Mouse (Mus musculus) limb, embryonic 15.5 days (tissue): ENCODE data around the gene Cirbp. TPM values are rescaled to one million over a fixed set of nuclear protein-coding genes. Genes with fewer than 3 reads are reported as not detected.
A peak's percentile ranks its signal among the peaks of the same experiment; 100 is the strongest.

ENCODE experiments used
- ATAC-seq: fragments of 200-750 bp; cut with Nextera tagmentation; 2 replicates; pipeline ENCODE4 v1.8.0; 2017; ENCODE audit warnings: low read depth, moderate TSS enrichment; ENCODE audit not compliant: insufficient number of reproducible peaks, low FRiP score, low TSS enrichment
- H3K27ac ChIP-seq: fragments of 300-500 bp; sonication (generic); 2 replicates; pipeline ENCODE4 v1.5.1; 2015; ENCODE audit warnings: moderate library complexity, mild to moderate bottlenecking, inconsistent platforms
- H3K27me3 ChIP-seq: fragments of 300-500 bp; sonication (generic); 2 replicates; pipeline ENCODE4 v1.6.1; 2015; ENCODE audit warnings: inconsistent platforms
- H3K36me3 ChIP-seq: fragments of 300-500 bp; sonication (generic); 2 replicates; pipeline ENCODE4 v1.6.1; 2015; ENCODE audit warnings: inconsistent platforms
- H3K4me1 ChIP-seq: fragments of 300-500 bp; sonication (generic); 2 replicates; pipeline ENCODE4 v1.6.1; 2015; ENCODE audit warnings: inconsistent platforms
- H3K4me2 ChIP-seq: fragments of 300-500 bp; sonication (generic); 2 replicates; pipeline ENCODE4 v1.6.1; 2015; ENCODE audit warnings: mild to moderate bottlenecking, inconsistent platforms
- H3K4me3 ChIP-seq: fragments of 300-500 bp; sonication (generic); 2 replicates; pipeline ENCODE4 v1.5.1; 2015; ENCODE audit warnings: mild to moderate bottlenecking, inconsistent platforms
- H3K9ac ChIP-seq: fragments of 300-500 bp; sonication (generic); 2 replicates; pipeline ENCODE4 v1.6.1; 2015; ENCODE audit warnings: inconsistent platforms
- H3K9me3 ChIP-seq: fragments of 300-500 bp; sonication (generic); 2 replicates; pipeline ENCODE4 v1.6.1; 2016; ENCODE audit warnings: inconsistent platforms
- WGBS: fragments of 180-500 bp; shearing (Covaris S2); methylation state at CpG from one replicate; pipeline ENCODE4 v1.1.7; 2015; 5-methylcytosine and 5-hydroxymethylcytosine counted together
- polyA plus RNA-seq: library from polyadenylated mRNA; unstranded; fragments of >200 nt; fragmentation: Nextera tagmentation; extraction: Ambion mirVana; gene quantifications from 2 replicates; pipeline ENCODE4 v1.2.1, GENCODE M21; 2015

Cirbp gene
- polyA plus RNA-seq, 1 experiment from 2014 or later: 102 TPM

DNA sequence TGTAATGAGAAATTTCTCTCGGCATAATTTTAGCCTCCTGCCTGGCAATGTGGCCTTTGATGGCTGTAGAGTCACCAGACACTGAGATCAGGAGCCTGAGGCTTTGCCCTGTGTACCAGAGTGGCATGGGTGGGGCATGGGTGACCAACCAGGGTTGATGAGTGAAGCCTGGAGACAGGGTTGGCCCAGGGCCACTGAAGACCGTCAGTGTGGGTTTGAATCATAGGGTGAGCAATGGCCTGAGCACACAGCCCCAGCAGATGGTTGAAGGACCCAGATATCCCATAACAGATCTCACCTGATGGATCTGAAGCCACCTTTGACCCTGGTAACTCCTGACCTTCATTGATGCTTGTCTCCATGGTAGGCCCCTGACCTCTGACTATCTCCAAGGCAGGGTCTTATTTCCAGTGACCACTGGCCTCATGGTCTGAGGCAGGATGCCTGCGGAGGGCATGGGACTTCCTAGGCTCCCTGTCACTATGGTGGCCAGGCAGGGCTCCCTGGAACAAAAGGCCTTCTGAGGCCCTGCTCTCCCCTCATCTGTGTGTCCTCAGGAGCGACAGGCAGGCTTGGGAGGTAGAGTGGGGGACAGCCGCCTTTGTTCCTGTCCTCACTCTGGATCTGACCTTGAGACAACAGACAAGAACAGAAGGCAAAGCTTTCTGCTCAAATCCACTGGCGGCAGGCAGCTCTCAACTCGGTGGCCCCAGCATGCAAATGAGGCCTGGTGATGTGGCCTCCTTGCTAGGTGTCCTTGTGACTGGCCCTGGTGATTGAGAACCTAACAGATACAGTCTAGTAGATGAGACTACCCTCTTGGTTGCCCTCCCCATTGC, 11.9 kb downstream of the Cirbp start:
- no peak for ATAC-seq
- Histone ChIP-seq H3K4me1 (peaks cover 37% of the 10 kb centered on the region), H3K36me3 (peaks cover 5% of the 10 kb centered on the region), H3K9ac (no peak overlapping the region), H3K27ac (no peak overlapping the region), H3K27me3 (no peaks in the 10 kb centered on the region), H3K4me2 (no peak overlapping the region), H3K9me3 (no peaks in the 10 kb centered on the region), H3K4me3 (no peak overlapping the region)
- WGBS: 76% methylated on average over 7 of the region's 7 CpGs

DNA sequence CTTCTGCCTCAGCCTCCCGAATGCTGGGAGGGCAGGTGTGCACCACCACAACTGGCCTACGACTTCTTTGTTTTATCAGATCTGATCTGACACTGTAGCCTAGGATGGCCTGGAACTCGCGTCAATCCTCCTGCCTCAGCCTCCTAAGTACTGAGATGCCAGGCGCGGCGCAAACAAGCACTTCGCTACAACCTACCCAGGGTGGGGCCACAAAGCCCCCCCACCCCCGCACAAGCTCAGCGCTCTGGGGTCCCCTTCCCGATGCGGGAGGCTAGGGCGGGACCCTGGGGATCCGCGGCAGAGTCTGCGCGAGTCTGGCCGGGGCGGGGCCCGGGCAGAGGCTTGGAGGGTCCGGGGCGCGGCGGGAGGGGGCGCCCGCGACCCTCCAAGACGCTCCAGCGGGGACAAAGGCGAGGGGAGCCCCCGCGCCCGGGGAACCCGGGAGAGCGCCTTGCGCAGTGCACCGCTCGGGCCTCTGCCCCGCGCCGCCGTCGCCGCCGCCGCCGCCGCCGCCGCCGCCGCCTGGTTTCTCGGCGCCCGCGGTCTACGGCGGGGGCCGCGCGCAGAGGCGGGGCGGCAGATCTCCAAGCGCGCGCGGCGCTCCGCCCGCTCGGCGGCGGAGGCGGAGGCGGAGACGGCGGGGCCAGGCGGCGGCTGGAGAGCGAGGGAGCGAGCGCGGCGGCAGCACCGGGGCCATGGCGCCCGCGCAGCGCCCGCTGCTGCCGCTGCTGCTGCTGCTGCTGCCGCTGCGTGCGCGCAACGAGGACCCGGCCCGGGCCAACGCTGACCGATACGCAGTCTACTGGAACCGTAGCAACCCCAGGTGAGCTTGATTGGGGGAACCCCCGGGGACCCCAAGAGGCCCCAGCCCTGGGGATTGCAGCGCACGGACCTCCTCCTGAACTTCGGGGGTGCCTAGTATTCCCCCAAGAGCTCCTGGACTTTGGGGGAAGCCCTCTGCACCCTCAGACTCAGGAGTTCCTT, 13.6 kb downstream of the Cirbp start, which contains the start of gene Efna2:
Efna2 (plus strand) TSS at position 415 of the 984 bp plus-strand sequence.
- Histone ChIP-seq H3K9me3 (no peaks in the 10 kb centered on the region), H3K4me2 (peak within 1 kb of the TSS; percentile 63), H3K27ac (peak within 1 kb of the TSS; percentile 79), H3K9ac (peak within 1 kb of the TSS; percentile 85), H3K4me1 (peaks cover 32% of the 10 kb centered on the region), H3K4me3 (peak within 1 kb of the TSS; percentile 77), H3K36me3 (peaks cover 5% of the 10 kb centered on the region), H3K27me3 (no peaks in the 10 kb centered on the region)
- 2% methylated on average over 86 of the region's 106 CpGs for WGBS
- peak; percentile 44 for ATAC-seq

DNA sequence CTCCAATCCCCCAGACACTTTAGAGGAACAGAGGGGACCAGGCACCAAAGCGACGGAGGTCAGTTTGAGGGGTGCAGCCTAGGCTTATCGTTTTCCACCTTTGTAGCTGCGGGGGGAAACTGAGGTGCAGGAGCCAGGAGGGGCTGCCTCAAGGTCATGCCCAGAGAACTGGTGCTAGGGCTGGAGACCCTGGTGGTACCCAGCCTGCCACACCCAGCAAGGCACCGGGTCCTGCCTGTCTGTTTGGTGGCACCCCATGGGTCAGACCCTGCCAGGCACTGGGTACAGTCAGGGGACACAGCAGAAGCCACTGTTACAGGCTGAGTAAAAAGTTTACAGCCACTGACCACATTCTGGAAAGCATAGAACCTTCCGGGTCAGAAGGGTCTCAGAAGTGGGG, 14.5 kb downstream of the Cirbp start:
- Histone ChIP-seq H3K27ac (peak overlapping the region; percentile 40; the same call in 1 of the 2 replicates), H3K27me3 (no peaks in the 10 kb centered on the region), H3K36me3 (peaks cover 5% of the 10 kb centered on the region), H3K4me1 (peaks cover 34% of the 10 kb centered on the region), H3K9ac (peak overlapping the region; percentile 85), H3K4me2 (peak overlapping the region; percentile 63), H3K9me3 (no peaks in the 10 kb centered on the region), H3K4me3 (peak overlapping the region; percentile 77)
- no peak for ATAC-seq
- WGBS: 26% methylated on average over 6 of the region's 6 CpGs

DNA sequence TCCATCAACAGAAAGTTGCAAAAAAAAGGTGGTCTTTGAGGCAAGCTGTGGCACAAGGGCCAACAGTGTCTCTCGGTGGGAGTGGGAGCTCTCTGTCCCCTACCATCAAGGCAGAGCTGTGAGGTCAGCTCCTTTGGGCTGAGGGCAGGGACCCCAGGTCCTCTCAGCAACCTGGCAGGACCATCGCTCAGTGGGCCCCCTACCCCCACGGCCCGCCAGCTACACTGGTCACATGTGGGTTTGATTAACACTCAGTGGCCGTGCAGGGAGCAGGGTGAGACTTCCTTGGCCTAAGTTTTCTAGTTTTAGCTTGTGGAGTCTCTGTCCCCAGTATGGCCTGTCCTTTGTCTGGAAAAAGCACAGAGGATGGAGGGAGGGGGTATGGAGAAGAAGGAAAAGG, 15.0 kb downstream of the Cirbp start:
- peak overlapping the region; percentile 40 for H3K27ac ChIP-seq

DNA sequence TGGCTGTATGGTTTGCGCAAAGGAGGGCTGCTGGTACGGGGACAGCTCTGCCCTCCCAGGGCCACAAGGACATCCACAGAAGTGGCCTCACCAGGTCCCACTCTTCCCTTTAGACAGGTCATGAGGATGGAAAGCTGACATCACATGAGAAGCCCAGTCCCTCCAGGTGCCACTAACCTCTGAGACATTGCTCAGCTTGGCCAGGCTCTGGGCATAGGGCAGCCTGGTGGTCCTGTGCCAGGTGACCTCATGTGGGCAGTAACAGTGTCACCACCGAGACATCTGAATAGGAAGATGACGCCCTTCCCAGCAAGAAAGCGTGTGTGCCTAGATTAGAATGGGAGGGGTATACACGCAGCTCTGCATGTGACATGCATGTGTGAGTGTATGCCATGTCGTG, 16.8 kb downstream of the Cirbp start:
- no peak for ATAC-seq
- no peaks in the 10 kb centered on the region for H3K9me3 ChIP-seq
- no peak overlapping the region for H3K9ac ChIP-seq
- no peak overlapping the region for H3K4me2 ChIP-seq
- no peak overlapping the region for H3K27ac ChIP-seq
- no peak overlapping the region for H3K4me3 ChIP-seq
- H3K36me3 ChIP-seq: peaks cover 7% of the 10 kb centered on the region
- H3K4me1 ChIP-seq: peaks cover 38% of the 10 kb centered on the region
- WGBS: 90% methylated on average over 7 of the region's 7 CpGs
- H3K27me3 ChIP-seq: no peaks in the 10 kb centered on the region

More for the DNA sequence above, 15.0 kb downstream of the Cirbp start:
- no peaks in the 10 kb centered on the region for H3K9me3 ChIP-seq
- H3K4me1 ChIP-seq: peaks cover 36% of the 10 kb centered on the region
- no peak for ATAC-seq
- no peaks in the 10 kb centered on the region for H3K27me3 ChIP-seq
- H3K36me3 ChIP-seq: peaks cover 5% of the 10 kb centered on the region
- H3K4me3 ChIP-seq: peak overlapping the region; percentile 77
- peak overlapping the region; percentile 63 for H3K4me2 ChIP-seq
- WGBS: 21% methylated on average over 5 of the region's 5 CpGs
- H3K9ac ChIP-seq: peak overlapping the region; percentile 85; the same call in 1 of the 2 replicates

DNA sequence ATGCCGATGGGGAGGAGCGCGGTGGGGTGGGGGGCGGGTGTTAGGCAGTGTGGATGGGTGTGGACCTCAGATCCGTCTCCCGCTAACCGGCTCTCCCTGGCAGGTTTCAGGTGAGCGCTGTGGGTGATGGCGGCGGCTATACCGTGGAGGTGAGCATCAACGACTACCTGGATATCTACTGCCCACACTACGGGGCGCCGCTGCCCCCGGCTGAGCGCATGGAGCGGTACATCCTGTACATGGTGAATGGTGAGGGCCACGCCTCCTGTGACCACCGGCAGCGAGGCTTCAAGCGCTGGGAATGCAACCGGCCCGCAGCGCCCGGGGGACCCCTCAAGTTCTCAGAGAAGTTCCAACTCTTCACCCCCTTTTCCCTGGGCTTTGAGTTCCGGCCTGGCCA, 20.9 kb downstream of the Cirbp start:
- Histone ChIP-seq H3K27ac (no peak overlapping the region), H3K4me1 (peaks cover 37% of the 10 kb centered on the region), H3K9ac (no peak overlapping the region), H3K9me3 (no peaks in the 10 kb centered on the region), H3K27me3 (peaks cover 28% of the 10 kb centered on the region), H3K4me3 (no peak overlapping the region), H3K4me2 (no peak overlapping the region), H3K36me3 (peaks cover 25% of the 10 kb centered on the region)
- WGBS: 41% methylated on average over 27 of the region's 27 CpGs
- no peak for ATAC-seq

DNA sequence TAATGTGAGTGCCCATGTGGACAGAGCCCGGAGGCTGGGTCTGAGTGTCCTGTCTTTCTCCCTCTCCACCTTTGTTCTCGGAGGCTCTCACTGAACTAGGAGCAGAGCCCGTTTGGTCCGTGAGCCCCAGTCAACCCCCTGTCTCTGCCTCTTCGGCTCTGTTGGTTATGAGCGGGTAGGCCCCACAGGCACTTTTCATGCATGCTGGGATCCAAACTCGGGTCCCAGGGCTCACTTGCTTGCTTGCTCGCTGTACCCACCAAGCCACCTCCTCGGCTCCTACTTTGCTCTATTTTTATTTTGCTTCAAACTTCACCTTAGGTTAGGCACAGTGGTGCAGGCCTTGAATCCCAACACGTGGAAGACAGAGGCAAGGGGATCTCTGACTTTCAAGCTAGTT, 22.0 kb downstream of the Cirbp start:
- Histone ChIP-seq H3K4me1 (peaks cover 33% of the 10 kb centered on the region), H3K4me3 (no peak overlapping the region), H3K9me3 (no peaks in the 10 kb centered on the region), H3K4me2 (no peak overlapping the region), H3K27ac (no peak overlapping the region), H3K9ac (no peak overlapping the region), H3K27me3 (peaks cover 37% of the 10 kb centered on the region), H3K36me3 (peaks cover 20% of the 10 kb centered on the region)
- no peak for ATAC-seq
- WGBS: 89% methylated on average over 10 of the region's 10 CpGs

DNA sequence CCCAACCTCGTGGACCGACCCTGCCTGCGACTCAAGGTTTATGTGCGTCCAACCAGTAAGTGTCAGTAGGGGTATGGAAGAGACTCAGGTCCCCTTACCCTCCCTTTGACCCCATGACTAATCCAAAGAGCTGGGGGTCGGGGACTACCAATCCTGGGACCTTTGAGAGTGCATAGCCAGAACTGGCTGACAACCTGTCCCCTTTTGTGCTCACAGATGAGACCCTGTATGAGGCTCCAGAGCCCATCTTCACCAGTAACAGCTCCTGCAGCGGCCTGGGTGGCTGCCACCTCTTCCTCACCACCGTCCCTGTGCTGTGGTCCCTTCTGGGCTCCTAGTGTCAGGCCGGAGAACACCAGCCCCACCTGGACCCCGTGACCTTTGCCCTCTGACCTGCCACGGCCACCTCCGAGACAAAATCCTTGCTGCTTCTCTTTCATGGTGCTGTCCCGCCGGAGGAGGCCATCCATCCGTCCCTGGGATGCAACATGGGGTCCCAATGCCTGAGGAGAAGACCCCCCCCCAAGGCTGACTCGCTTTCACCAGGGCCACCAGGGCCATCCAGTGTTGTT, 22.8 kb downstream of the Cirbp start:
- WGBS: 73% methylated on average over 15 of the region's 15 CpGs
- peaks cover 20% of the 10 kb centered on the region for H3K36me3 ChIP-seq

DNA sequence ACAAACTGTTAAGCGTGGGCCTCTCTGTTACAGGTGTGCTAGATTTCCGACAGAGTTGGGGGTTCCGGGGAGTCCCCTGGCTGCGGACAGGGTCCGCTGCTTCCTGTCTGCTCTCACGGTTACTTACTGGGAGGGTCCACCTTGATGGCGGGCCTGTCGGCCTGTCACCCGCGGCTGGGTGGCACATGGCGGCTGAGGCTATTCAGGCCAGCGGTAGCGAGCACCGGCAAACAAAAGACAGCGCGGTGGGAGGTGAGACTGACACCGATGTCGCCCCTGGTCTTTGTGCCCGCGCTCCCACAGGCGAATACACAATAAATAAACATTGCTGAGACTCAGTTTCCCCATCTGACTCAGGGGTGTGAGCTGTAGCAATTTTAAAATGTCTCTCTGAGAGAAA, 24.2 kb downstream of the Cirbp start:
- Histone ChIP-seq H3K27me3 (peaks cover 38% of the 10 kb centered on the region), H3K36me3 (peaks cover 20% of the 10 kb centered on the region), H3K4me2 (peak overlapping the region; percentile 71), H3K4me3 (peak overlapping the region; percentile 43), H3K9ac (no peak overlapping the region), H3K4me1 (peaks cover 31% of the 10 kb centered on the region), H3K9me3 (no peaks in the 10 kb centered on the region), H3K27ac (no peak overlapping the region)
- no peak for ATAC-seq
- 19% methylated on average over 21 of the region's 21 CpGs for WGBS

More for the DNA sequence above, 22.8 kb downstream of the Cirbp start:
- H3K9me3 ChIP-seq: no peaks in the 10 kb centered on the region
- no peak for ATAC-seq
- no peak overlapping the region for H3K4me2 ChIP-seq
- no peak overlapping the region for H3K4me3 ChIP-seq
- no peak overlapping the region for H3K27ac ChIP-seq
- H3K27me3 ChIP-seq: peaks cover 38% of the 10 kb centered on the region
- H3K9ac ChIP-seq: no peak overlapping the region
- peaks cover 33% of the 10 kb centered on the region for H3K4me1 ChIP-seq

DNA sequence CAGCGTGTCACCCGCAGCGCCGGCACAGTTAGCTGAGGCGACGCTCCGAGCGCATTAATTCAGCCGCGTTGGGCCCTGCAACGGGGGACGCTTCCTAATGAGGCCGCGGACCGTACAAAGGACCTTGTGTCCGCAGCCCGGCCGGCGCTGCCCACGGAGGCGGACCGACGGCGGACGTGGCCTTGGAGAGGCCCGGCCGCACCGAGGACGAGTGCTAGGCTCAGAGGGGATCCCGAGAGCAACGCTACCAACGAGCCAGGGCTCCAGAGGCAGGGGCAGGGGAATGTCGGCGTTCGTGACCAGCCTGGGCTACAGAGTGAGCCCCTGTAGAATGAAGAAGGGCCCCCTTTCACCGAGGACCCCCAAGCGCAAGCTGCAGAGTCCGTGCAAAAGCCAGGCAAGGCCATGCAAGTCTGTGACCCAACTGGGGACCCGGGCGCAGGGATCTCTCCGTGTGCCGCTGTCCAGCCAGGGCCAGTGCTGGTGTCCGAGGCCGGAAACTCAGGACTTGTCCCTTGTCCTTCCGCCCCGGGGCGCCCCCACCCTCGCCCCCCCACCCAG, 24.8 kb downstream of the Cirbp start:
- Histone ChIP-seq H3K4me2 (peak overlapping the region; percentile 71), H3K4me1 (peaks cover 28% of the 10 kb centered on the region), H3K4me3 (peak overlapping the region; percentile 43), H3K9me3 (no peaks in the 10 kb centered on the region), H3K9ac (peak overlapping the region; percentile 42), H3K36me3 (peaks cover 20% of the 10 kb centered on the region), H3K27ac (no peak overlapping the region; the same call in 1 of the 2 replicates), H3K27me3 (peaks cover 38% of the 10 kb centered on the region)
- 0 out of 2 replicates have a peak, but pooled peaks have one; percentile 42 for ATAC-seq
- WGBS: 1% methylated on average over 48 of the region's 48 CpGs

DNA sequence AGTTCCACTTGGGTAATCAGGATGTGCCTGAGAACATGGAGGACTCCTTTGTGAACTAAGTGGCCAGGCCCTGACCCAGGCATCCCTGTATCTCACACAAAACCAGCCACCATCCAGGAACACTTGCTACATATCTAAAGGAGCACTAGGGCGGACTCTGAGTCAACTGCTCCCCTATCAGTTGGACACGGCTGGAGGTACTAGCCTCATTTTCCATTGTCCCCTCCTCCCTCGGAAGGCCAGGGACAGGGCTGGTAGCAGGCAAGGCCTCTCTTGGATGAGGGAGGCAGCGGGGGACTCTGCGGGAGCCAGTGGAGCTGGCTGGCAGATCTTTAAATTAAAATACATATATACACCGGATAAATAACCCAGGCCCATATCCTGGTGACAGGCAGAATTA, 28.2 kb downstream of the Cirbp start:
- no peak for ATAC-seq
- no peak overlapping the region for H3K4me2 ChIP-seq
- no peak overlapping the region for H3K9ac ChIP-seq
- peaks cover 18% of the 10 kb centered on the region for H3K4me1 ChIP-seq
- peaks cover 3% of the 10 kb centered on the region; the same call in 1 of the 2 replicates for H3K36me3 ChIP-seq
- no peak overlapping the region for H3K4me3 ChIP-seq
- peaks cover 32% of the 10 kb centered on the region for H3K27me3 ChIP-seq
- H3K27ac ChIP-seq: no peak overlapping the region
- WGBS: 79% methylated on average over 6 of the region's 6 CpGs
- no peaks in the 10 kb centered on the region for H3K9me3 ChIP-seq
